Mouse (Mus musculus) adrenal gland, postnatal 36 days (tissue): Measurements from ENCODE around the gene Esf1. TPM values are rescaled to one million over a fixed set of nuclear protein-coding genes. Genes with fewer than 3 reads are reported as not detected.
A peak's percentile ranks its signal among the peaks of the same experiment; 100 is the strongest.
"Not testable (repeated sequence)": the region's sequence is repeated elsewhere in the genome, so short reads cannot be mapped to it uniquely, and the experiment has no call there.

Experiments
- DNase-seq, 2 experiments: peaks; one replicate each; pipeline ENCODE4 v3.0.0; 2021; ENCODE audit warnings: mixed read lengths in 1 of 2
- long read RNA-seq, 2 experiments: library from polyadenylated mRNA; stranded (forward); transcript quantifications; one replicate each; pipeline ENCODE4 v2.0.0; 2021; ENCODE audit warnings: borderline sequencing depth in 2 of 2
- total RNA-seq, 2 experiments: library from RNA; stranded (reverse); gene quantifications; 2 replicates each; pipeline ENCODE4 v1.2.3; 2021

Gene Esf1
- total RNA-seq, result 10 to 100 TPM; 24.8 to 27.0 TPM
- long read RNA-seq, experiment 1, partial matches to known transcripts, result 36 of 38 reads
- long read RNA-seq, experiment 1, other reads (novel, unspliced or antisense), result 1 of 38 reads
- long read RNA-seq, experiment 2, partial matches to known transcripts, result 2 of 9 reads
- long read RNA-seq, experiment 2, other reads (novel, unspliced or antisense), result 3 of 9 reads

- DNase-seq, result peak; percentile 95 to 97
Measured at GRCm38 (mm10) chr2:140170127-140170802, at the start of gene Esf1, which contains the start of gene Ndufaf5. TSS of gene Esf1 (minus strand) at chr2:140170564. TSS of gene Ndufaf5 (plus strand) at chr2:140170649.

GRCm38 (mm10) chr2:140215965-140216364 is 45.6 kb upstream of the Esf1 start:
- no peak for DNase-seq

- DNase-seq, result no peak
Measured at GRCm38 (mm10) chr2:140215415-140215814, 45.1 kb upstream of the Esf1 start.

- DNase-seq, result no peak
Measured at GRCm38 (mm10) chr2:140214519-140215027, 44.2 kb upstream of the Esf1 start.

- DNase-seq, result no peak
Measured at GRCm38 (mm10) chr2:140203756-140204155, 33.4 kb upstream of the Esf1 start.

GRCm38 (mm10) chr2:140202573-140202972 is 32.2 kb upstream of the Esf1 start:
- DNase-seq, result no peak

- DNase-seq, result no peak
Measured at GRCm38 (mm10) chr2:140200713-140201112, 30.3 kb upstream of the Esf1 start.

GRCm38 (mm10) chr2:140185685-140186210 is 15.4 kb upstream of the Esf1 start:
- DNase-seq, result not testable (repeated sequence)

- DNase-seq, result no peak
Measured at GRCm38 (mm10) chr2:140170803-140171553, 614 bp upstream of the Esf1 start.

GRCm38 (mm10) chr2:140169057-140169456 is 1.3 kb downstream of the Esf1 start:
- no peak for DNase-seq

GRCm38 (mm10) chr2:140163351-140163854 is 7.0 kb downstream of the Esf1 start:
- no peak for DNase-seq

GRCm38 (mm10) chr2:140159186-140159730 is 11.1 kb downstream of the Esf1 start:
- no peak for DNase-seq

- not testable (repeated sequence) for DNase-seq
Measured at GRCm38 (mm10) chr2:140151743-140152142, 18.6 kb downstream of the Esf1 start, which contains the start of gene Gm17374. TSS of gene Gm17374 (plus strand) at chr2:140152043.

GRCm38 (mm10) chr2:140125516-140125915 is 44.8 kb downstream of the Esf1 start:
- no peak for DNase-seq

GRCm38 (mm10) chr2:140113851-140114250 is 56.5 kb downstream of the Esf1 start:
- DNase-seq, result no peak

GRCm38 (mm10) chr2:140108945-140109344 is 61.4 kb downstream of the Esf1 start:
- DNase-seq, result no peak

GRCm38 (mm10) chr2:140107641-140108040 is 62.7 kb downstream of the Esf1 start:
- no peak for DNase-seq

GRCm38 (mm10) chr2:140104951-140105350 is 65.4 kb downstream of the Esf1 start:
- no peak for DNase-seq

GRCm38 (mm10) chr2:140100551-140101474 is 69.6 kb downstream of the Esf1 start:
- no peak for DNase-seq

- no peak for DNase-seq
Measured at GRCm38 (mm10) chr2:140099971-140100370, 70.4 kb downstream of the Esf1 start.

GRCm38 (mm10) chr2:140097131-140097591 is 73.2 kb downstream of the Esf1 start:
- DNase-seq, result no peak
